Mouse (Mus musculus) CH12.LX (cell line): ENCODE data around the gene 1700019D03Rik. TPM values are rescaled to one million over a fixed set of nuclear protein-coding genes. Genes with fewer than 3 reads are reported as not detected.
"Not testable (repeated sequence)": the region's sequence is repeated elsewhere in the genome, so short reads cannot be mapped to it uniquely, and the experiment has no call there.

Experiments used
- DNase-seq: peaks from one replicate; pipeline ENCODE4 v3.0.0-alpha.2; 2013; ENCODE audit errors: extremely low read depth
- H3K27ac ChIP-seq: 2 replicates; pipeline ENCODE4 v1.5.1; 2012; ENCODE audit warnings: low read depth, mild to moderate bottlenecking, control low read depth, moderate library complexity; ENCODE audit not compliant: insufficient read depth
- H3K27me3 ChIP-seq: replicated peaks from 2 replicates; pipeline ENCODE3; 2012; ENCODE audit warnings: inconsistent platforms
- H3K36me3 ChIP-seq, 2 experiments: replicated peaks in 1 of 2; 2 replicates each; pipeline versions ENCODE3 to v1.6.1; 2012; ENCODE audit warnings: inconsistent platforms in 1 of 2, low read length in 1 of 2, mild to moderate bottlenecking in 1 of 2, mixed read lengths in 1 of 2, moderate library complexity in 1 of 2; ENCODE audit not compliant: control insufficient read depth in 1 of 2, insufficient read depth in 1 of 2
- H3K4me1 ChIP-seq, 2 experiments: 2 replicates each; pipeline ENCODE4 v1.6.1; 2012; ENCODE audit warnings: inconsistent platforms in 1 of 2, moderate library complexity in 1 of 2; ENCODE audit not compliant: insufficient read depth in 2 of 2, control insufficient read depth in 1 of 2
- H3K4me2 ChIP-seq: 2 replicates; pipeline ENCODE4 v1.6.1; 2012; ENCODE audit warnings: low read depth, mild to moderate bottlenecking, control low read depth; ENCODE audit not compliant: poor library complexity, insufficient read depth, severe bottlenecking
- H3K4me3 ChIP-seq, 3 experiments: fragments of 150-350 bp in 1 of 3; sonication (generic) in 1 of 3; replicated peaks in 1 of 3; 2 replicates each; pipeline versions ENCODE3 to v1.5.1; 2011 to 2012; ENCODE audit warnings: low read depth in 2 of 3, low read length in 2 of 3, mild to moderate bottlenecking in 2 of 3, moderate library complexity in 2 of 3, control low read depth in 1 of 3, improper control_type of control experiment in 1 of 3, inconsistent platforms in 1 of 3, mixed read lengths in 1 of 3; ENCODE audit not compliant: poor library complexity in 1 of 3
- H3K79me2 ChIP-seq: replicated peaks from 2 replicates; pipeline ENCODE4 v1.6.1; 2012; ENCODE audit warnings: mild to moderate bottlenecking, moderate library complexity; ENCODE audit not compliant: control insufficient read depth, poor library complexity, insufficient read depth, severe bottlenecking; ENCODE audit errors: extremely low read depth
- H3K9ac ChIP-seq: 2 replicates; pipeline ENCODE4 v1.6.1; 2012; ENCODE audit warnings: low read depth, mild to moderate bottlenecking, control low read depth, moderate library complexity; ENCODE audit not compliant: insufficient read depth
- H3K9me3 ChIP-seq: replicated peaks from 2 replicates; pipeline ENCODE3; 2012; ENCODE audit warnings: low read length, inconsistent platforms, mixed read lengths
- ETS1 ChIP-seq: conservative IDR thresholded peaks from 2 replicates; pipeline ENCODE4 v1.6.1; 2012; ENCODE audit warnings: low read depth, mild to moderate bottlenecking, inconsistent platforms, low read length, improper control_type of control experiment, moderate library complexity
- GABPA ChIP-seq: IDR thresholded peaks from 2 replicates; pipeline ENCODE4 v1.6.1; 2012; ENCODE audit warnings: low read depth, low read length, improper control_type of control experiment, inconsistent platforms; ENCODE audit not compliant: insufficient replicate concordance
- IRF4 ChIP-seq: IDR thresholded peaks from 2 replicates; pipeline ENCODE4 v1.6.1; 2014; ENCODE audit warnings: low read depth, mild to moderate bottlenecking, inconsistent platforms, low read length, improper control_type of control experiment
- KAT2A ChIP-seq: IDR thresholded peaks from 2 replicates; pipeline ENCODE4 v1.6.1; 2012; ENCODE audit warnings: low read length, improper control_type of control experiment, inconsistent platforms; ENCODE audit not compliant: insufficient replicate concordance
- MXI1 ChIP-seq: IDR thresholded peaks from 2 replicates; pipeline ENCODE4 v1.6.1; 2011; ENCODE audit warnings: mild to moderate bottlenecking, low read depth, low read length, improper control_type of control experiment
- MYC ChIP-seq: IDR thresholded peaks from 2 replicates; pipeline ENCODE4 v1.6.1; 2011; ENCODE audit warnings: low read depth, mild to moderate bottlenecking, improper control_type of control experiment, low read length
- NRF1 ChIP-seq: IDR thresholded peaks from 2 replicates; pipeline ENCODE4 v1.6.1; 2014; ENCODE audit warnings: low read depth, mild to moderate bottlenecking, inconsistent platforms, low read length, improper control_type of control experiment, moderate library complexity
- TBP ChIP-seq: conservative IDR thresholded peaks from 2 replicates; pipeline ENCODE4 v1.6.1; 2011; ENCODE audit warnings: low read depth, low read length, improper control_type of control experiment
- UBTF ChIP-seq: IDR thresholded peaks from 2 replicates; pipeline ENCODE4 v1.6.1; 2012; ENCODE audit warnings: low read depth, mild to moderate bottlenecking, inconsistent platforms, low read length, improper control_type of control experiment, moderate library complexity
- ZKSCAN1 ChIP-seq: IDR thresholded peaks from 2 replicates; pipeline ENCODE4 v1.6.1; 2012; ENCODE audit warnings: low read depth, inconsistent platforms, low read length, improper control_type of control experiment, borderline replicate concordance
- ZMIZ1 ChIP-seq: IDR thresholded peaks from 2 replicates; pipeline ENCODE4 v1.6.1; 2012; ENCODE audit warnings: low read depth, mild to moderate bottlenecking, inconsistent platforms, low read length, improper control_type of control experiment
- ZNF384 ChIP-seq: IDR thresholded peaks from 2 replicates; pipeline ENCODE4 v1.6.1; 2012; ENCODE audit warnings: low read depth, low read length, improper control_type of control experiment, inconsistent platforms
- dilution Hi-C: fragments of 300-500 bp; cut with MboI; formaldehyde crosslinking; loops from 2 replicates; pipeline ENCODE4 v1.14.3; 2020; ENCODE audit warnings: low sequenced_read_pairs; ENCODE audit not compliant: extremely low pct_unique_long_range_greater_than_20kb, extremely low pct_ligation_motif_present
- in situ Hi-C: fragments of 300-500 bp; cut with MboI; formaldehyde crosslinking; loops from 3 replicates; pipeline ENCODE4 v1.14.3; 2019; ENCODE audit warnings: low sequenced_read_pairs, low pct_ligation_motif_present, low pct_unique_long_range_greater_than_20kb, mixed read lengths
- polyA plus RNA-seq: library from polyadenylated mRNA; unstranded; fragments of >175 nt; gene quantifications from 2 replicates; pipeline ENCODE4 v1.2.1, GENCODE M21; 2012; ENCODE audit warnings: low read depth; ENCODE audit not compliant: insufficient read length
- total RNA-seq, 2 experiments: library from RNA; depleted of rRNA; stranded (reverse); fragments of 300-350 nt in 1 of 2; fragments of >200 nt in 1 of 2; gene quantifications; 2 replicates each; pipeline ENCODE4 v1.2.3; 2012 to 2014

1700019D03Rik gene
- total and polyA plus RNA-seq, 3 experiments, result 1.3 to 2.6 (median 1.7) TPM

- H3K9me3 ChIP-seq, result no peaks in the 10 kb centered on the region
- H3K4me2 ChIP-seq, result no peak overlapping the region
- H3K4me3 ChIP-seq, result no peak overlapping the region
- no peaks in the 10 kb centered on the region for H3K79me2 ChIP-seq
- H3K4me1 ChIP-seq, result peaks cover under 1 to 19% of the 10 kb centered on the region in 2 experiments; a peak in 3 of 4 replicates
- no peak overlapping the region for H3K27ac ChIP-seq
- in situ Hi-C loops (no loop called here), dilution Hi-C loops (no loop called here)
- TF ChIP-seq ZMIZ1 (no peak), NRF1 (no peak), MXI1 (no peak), IRF4 (no peak)
- H3K27me3 ChIP-seq, result no peaks in the 10 kb centered on the region
- H3K36me3 ChIP-seq, result no peaks in the 10 kb centered on the region
- DNase-seq, result no peak
- no peak overlapping the region for H3K9ac ChIP-seq
These were observed 72.1 kb downstream of the 1700019D03Rik start for GRCm38 (mm10) chr1:52947895-52948294.

GRCm38 (mm10) chr1:52939021-52939420 lies 81.0 kb downstream of the 1700019D03Rik start:
- Histone ChIP-seq H3K27me3 (no peaks in the 10 kb centered on the region), H3K27ac (no peak overlapping the region), H3K4me3 (no peak overlapping the region), H3K9me3 (peaks cover 3% of the 10 kb centered on the region), H3K9ac (no peak overlapping the region), H3K4me2 (no peak overlapping the region), H3K79me2 (no peaks in the 10 kb centered on the region), H3K4me1 (no peaks in the 10 kb centered on the region), H3K36me3 (no peaks in the 10 kb centered on the region)
- in situ Hi-C loops, result no loop called here
- dilution Hi-C loops, result no loop called here
- no peak for DNase-seq
- no peak for TF ChIP-seq GABPA

GRCm38 (mm10) chr1:52934494-52934893 lies 85.5 kb downstream of the 1700019D03Rik start:
- no peaks in the 10 kb centered on the region for H3K27me3 ChIP-seq
- TF ChIP-seq ETS1 (no peak), NRF1 (no peak), MYC (no peak), ZKSCAN1 (no peak), GABPA (no peak), TBP (no peak), ZNF384 (no peak), UBTF (no peak), KAT2A (no peak)
- in situ Hi-C loops, result no loop called here
- no peak for DNase-seq
- no peaks in the 10 kb centered on the region for H3K4me1 ChIP-seq
- H3K79me2 ChIP-seq, result no peaks in the 10 kb centered on the region
- H3K9ac ChIP-seq, result no peak overlapping the region
- H3K4me2 ChIP-seq, result no peak overlapping the region
- peaks cover 3% of the 10 kb centered on the region for H3K9me3 ChIP-seq
- dilution Hi-C loops, result no loop called here
- no peak overlapping the region for H3K27ac ChIP-seq
- H3K36me3 ChIP-seq, result no peaks in the 10 kb centered on the region
- no peak overlapping the region for H3K4me3 ChIP-seq

- dilution Hi-C loops, H3K9ac ChIP-seq, DNase-seq, H3K27ac ChIP-seq, in situ Hi-C loops, H3K27me3 ChIP-seq, H3K36me3 ChIP-seq, H3K4me3 ChIP-seq, H3K4me2 ChIP-seq, H3K4me1 ChIP-seq, H3K9me3 ChIP-seq, H3K79me2 ChIP-seq: not testable (repeated sequence)
These were observed 95.5 kb downstream of the 1700019D03Rik start for GRCm38 (mm10) chr1:52924482-52924881.

GRCm38 (mm10) chr1:52918897-52919296 lies 101.1 kb downstream of the 1700019D03Rik start:
- H3K4me1 ChIP-seq, DNase-seq, H3K27me3 ChIP-seq, H3K4me2 ChIP-seq, H3K9me3 ChIP-seq, dilution Hi-C loops, H3K36me3 ChIP-seq, in situ Hi-C loops, H3K9ac ChIP-seq, H3K4me3 ChIP-seq, H3K27ac ChIP-seq, H3K79me2 ChIP-seq: not testable (repeated sequence)
